Mouse (Mus musculus) adrenal gland (tissue): ENCODE results near the gene Klk10.

ENCODE experiments used
- intact Hi-C: fragments of 180-260 bp; cut with DNase I; formaldehyde crosslinking; loops from one replicate; pipeline ENCODE4 v1.15.1; 2025

Klk10 gene

DNA sequence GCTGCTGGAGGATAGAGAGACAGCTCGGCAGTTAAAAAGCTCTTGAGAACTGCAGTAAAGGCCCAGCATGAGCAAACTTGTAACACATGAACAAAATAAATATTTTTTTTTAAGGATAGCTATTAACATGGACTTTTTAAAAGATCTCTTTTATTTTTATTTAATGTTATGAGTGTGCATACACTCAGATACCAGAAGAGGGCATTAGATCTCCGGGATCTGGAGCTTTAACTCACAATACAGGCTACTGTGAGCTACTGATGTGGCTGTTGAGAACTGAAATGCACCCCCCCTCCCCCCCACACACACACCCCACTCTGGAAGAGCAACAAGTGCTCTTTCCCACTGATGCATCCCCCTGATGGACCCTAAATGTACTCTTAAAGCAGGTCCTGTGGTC lies 8.5 kb downstream of the Klk10 start:
- intact Hi-C loops = loop anchor here (10.0 kb wide), 1 partner anchor 106 kb away; no protein-coding TSS in a partner anchor

DNA sequence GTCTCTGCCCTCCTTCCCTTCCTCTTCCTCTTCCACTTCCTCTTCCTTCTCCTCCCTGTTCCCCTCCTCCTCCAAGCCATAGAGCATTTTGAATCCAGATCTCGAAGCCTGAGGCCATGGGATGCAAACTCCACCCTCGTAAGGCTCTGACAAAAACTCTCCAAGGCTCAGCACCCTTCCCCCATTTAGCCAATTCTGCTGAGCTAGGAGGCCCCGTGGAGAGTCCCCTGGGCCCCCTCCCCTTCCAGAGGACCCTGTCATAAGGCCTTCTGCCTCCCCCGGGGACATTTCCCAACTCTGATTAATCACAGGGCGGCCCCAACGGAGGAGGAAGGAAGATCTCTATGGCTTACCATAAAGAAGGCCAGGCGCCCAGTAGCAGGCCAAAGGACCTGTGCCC lies 10.8 kb downstream of the Klk10 start, which contains the start of gene Klk9:
Klk9 (plus strand) TSS at position 301 of the 400 bp plus-strand sequence.
- intact Hi-C loops = no loop called here

DNA sequence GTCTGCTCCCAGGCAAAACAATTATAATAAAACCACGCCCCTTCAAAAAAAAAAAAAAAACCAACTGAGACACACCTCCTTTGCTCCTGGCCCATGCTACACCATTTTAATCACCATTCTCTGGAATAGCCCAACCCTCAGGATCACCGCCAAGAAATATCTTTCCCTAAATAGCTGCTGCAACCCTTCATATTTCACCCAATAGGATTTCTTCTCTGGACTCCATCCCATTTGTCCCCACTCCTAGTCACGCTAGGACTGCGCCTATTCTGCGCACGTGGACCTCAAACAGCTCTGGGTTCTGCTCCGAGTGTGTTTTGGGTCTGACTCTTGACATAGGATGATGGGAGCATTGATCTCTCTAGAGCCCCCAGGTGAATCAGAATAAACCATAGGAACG lies 15.5 kb downstream of the Klk10 start:
- intact Hi-C loops = no loop called here

- intact Hi-C loops = no loop called here
These were observed 16.5 kb downstream of the Klk10 start, which contains the start of gene Klk8 for GRCm38 (mm10) chr7:43797333-43797769. Gene Klk8 (plus strand): TSS chr7:43797577.

DNA sequence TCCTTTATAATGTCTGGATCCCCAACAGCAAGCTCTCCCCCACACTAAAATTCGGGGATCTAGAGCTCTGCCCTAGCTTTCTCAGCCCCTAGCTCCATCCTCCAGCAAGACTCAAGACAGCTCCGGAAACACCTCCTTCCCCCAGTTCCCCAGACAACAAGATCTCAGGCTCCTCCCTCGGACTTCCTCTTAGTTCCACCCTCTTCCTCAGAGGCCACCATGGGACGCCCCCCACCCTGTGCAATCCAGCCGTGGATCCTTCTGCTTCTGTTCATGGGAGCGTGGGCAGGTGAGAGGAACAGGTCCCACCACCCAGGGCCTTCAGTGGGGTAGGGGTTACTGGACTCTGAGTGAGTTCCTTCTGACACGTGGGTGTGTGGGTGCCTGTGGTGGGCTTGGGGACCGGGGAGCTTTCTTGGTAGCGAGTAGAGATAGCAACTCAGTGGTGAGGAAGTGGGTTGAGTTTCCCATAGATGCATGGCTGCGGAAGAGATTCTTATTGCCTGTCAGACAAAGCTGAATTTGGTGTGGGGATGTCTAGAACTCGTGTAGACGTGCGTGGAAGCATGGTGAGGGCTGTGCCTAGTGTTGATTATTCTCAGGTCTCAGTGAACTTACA lies 17.1 kb downstream of the Klk10 start:
- intact Hi-C loops = no loop called here

DNA sequence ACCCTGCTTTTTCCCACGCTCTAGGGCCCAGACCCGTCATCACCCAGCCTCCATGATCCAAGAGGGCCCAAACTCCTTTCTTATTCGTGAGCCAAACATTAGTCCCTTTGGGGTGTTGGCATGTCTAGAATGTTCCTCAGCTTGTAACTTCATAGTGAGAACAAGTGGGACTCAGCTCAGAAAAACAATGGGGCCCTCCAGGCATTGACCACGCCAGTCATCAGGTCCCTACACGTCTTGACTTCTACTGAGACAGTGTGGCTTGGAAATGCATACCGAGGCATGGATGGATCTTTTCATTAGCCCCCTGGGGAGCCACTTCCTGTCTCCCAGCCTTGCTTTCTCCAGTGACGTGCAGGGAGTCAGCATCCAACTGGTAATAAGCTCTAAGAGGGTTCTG lies 19.0 kb downstream of the Klk10 start:
- intact Hi-C loops = no loop called here

DNA sequence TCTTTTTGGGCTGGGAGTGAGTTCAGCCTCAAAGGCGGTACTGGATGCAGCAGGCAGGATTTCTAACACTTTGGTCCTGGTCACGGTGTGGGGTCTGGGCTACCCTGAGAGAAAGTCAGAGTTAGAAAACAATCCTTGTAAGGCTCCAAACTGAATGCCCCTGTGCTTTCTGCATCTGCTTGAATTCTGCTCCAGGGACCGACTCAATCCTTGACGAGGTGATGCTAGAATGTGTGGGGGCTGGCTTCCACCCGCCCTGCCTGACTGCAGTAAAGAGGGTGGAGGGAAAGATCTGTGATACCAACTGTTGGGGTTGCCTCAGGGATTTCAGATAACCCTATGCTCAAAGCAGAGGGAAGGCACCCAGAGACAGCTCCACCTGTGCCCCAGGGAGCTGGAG lies 30.2 kb downstream of the Klk10 start, which contains the start of gene Klk7:
Klk7 (plus strand) TSS at position 301 of the 400 bp plus-strand sequence.
- intact Hi-C loops = no loop called here

GRCm38 (mm10) chr7:43815211-43815610 lies 34.4 kb downstream of the Klk10 start:
- intact Hi-C loops = no loop called here

DNA sequence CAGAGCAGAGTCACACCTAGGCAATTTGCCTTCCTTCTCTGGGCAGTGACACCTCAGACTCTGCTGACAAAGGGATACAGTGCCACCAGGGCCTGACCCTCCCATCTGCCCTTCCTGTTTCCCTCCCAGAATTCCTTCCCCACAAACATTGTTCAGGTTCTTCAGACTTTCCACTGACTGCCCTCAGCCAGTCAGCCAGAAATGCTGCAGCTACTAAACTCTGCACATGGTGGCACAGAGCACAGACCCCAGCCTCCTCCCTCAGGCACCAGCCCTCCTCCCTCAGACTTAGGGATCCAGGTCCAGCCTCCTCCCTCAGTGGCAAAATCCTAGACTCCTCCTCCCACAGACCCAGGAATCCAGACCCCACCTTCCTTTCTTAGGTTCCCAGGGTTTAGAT lies 35.9 kb downstream of the Klk10 start:
- intact Hi-C loops = no loop called here

DNA sequence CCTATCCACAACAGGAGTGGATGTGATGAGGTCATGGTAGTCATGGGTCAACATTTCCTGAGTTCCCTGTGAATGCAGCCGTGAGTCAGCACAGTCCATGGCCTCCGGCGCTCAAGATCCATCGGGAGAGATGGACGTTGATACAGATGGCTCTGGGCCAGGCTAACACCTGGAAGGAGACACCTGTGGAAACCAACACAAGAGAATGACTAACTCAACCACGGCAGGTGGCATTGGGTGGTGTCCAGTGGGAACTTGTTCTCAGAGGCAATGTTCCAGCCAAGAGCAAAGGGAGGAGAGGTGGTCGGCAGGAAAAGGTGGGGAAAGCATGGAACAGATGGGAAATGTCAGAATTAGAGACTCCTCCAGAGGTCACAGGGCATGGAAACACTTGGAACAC lies 40.7 kb downstream of the Klk10 start:
- intact Hi-C loops = no loop called here

DNA sequence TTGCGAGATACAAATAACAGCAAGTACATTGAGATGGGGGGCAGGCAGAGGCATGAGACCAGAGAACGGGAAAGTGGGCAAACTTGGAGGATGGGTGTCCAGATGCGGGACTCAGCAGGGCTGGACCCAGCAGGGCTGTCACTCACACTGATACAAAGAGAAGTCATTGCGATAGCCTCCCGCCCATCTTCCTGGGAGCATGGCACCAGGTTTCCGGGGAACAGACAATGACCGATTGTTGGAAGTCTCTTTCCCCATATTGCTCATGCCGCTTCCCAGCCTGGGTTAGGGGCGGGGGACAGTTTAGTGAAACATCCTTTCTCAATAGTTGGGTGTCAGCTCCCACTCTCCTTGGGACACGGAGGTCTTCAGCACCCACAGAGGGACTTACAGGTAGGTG lies 43.4 kb downstream of the Klk10 start, which contains the start of gene Klk6:
Klk6 (plus strand) TSS at position 301 of the 400 bp plus-strand sequence.
- intact Hi-C loops = no loop called here

DNA sequence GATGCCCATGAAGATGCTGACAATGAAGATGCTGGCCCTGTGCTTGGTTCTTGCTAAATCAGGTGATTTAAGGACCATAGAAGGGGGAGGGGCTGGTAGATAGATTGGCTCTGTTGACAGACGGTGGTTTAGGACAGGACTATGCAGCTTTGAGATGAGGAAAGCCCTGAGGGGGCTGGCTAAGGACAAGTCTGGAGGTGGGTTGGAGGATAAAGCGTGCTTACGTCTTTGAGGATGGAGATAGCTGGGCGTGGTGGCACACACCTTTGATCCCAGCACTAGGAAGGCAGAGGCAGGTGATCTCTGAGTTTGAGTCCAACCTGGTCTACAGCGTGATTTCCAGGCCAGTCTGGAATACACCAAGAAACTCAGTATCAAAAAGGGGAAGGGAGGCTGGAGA lies 45.2 kb downstream of the Klk10 start:
- intact Hi-C loops = no loop called here

DNA sequence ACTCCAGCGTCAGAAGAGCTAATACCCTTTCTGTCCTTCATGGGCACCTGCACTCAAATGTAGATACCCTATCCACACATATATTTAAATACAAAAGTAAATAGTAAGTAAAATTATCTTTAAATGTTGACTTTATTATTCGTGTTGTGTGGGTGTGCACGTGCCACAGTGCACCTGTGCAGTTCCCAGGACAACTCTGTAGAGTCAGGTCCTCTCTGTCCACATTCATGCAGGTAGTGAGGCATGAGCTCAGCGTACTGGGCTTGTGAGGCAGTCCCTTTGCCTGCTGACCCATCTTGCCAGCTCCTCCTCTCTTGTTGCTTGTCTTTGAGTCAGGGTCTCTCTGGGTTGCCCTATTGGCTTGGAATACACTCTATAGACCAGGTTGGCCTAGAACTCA lies 46.9 kb downstream of the Klk10 start:
- intact Hi-C loops = no loop called here

DNA sequence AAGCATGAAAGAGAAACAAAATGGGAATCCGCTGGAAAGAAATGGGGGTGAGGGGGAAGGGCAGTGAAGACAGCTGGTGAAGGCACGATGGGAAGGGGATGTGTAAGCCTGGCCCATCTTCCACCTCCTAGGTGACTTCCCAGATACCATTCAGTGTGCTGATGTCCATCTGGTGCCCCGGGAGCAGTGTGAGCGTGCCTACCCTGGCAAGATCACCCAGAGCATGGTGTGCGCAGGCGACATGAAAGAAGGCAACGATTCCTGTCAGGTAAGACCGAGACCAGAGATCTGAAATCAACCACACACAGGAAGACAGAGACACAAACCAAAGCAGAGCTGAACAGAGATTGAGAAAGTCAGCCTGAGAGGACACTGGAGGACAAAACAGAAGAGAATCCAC lies 48.2 kb downstream of the Klk10 start:
- intact Hi-C loops = no loop called here
